Mouse (Mus musculus) kidney, postnatal 0 days (tissue): ENCODE results near the gene Wdr20. TPM values are rescaled to one million over a fixed set of nuclear protein-coding genes. Genes with fewer than 3 reads are reported as not detected.
A peak's percentile ranks its signal among the peaks of the same experiment; 100 is the strongest.
"Not testable (repeated sequence)": the region's sequence is repeated elsewhere in the genome, so short reads cannot be mapped to it uniquely, and the experiment has no call there.

Experiments
- ATAC-seq: fragments of 200-750 bp; cut with Nextera tagmentation; replicated peaks from 2 replicates; pipeline ENCODE4 v1.8.0; 2017; ENCODE audit warnings: low read depth, moderate number of reproducible peaks, moderate TSS enrichment, moderate library complexity; ENCODE audit not compliant: low FRiP score
- DNase-seq: peaks from one replicate; pipeline ENCODE4 v3.0.0-alpha.2; 2016; ENCODE audit warnings: low spot score
- H3K27ac ChIP-seq: fragments of 300-500 bp; sonication (generic); 2 replicates; pipeline ENCODE4 v1.5.1; 2014; ENCODE audit warnings: mild to moderate bottlenecking
- H3K27me3 ChIP-seq: fragments of 300-500 bp; sonication (generic); 2 replicates; pipeline ENCODE4 v1.6.1; 2014; ENCODE audit warnings: low read length, mixed read lengths; ENCODE audit not compliant: insufficient read depth
- H3K36me3 ChIP-seq: fragments of 300-500 bp; sonication (generic); 2 replicates; pipeline ENCODE4 v1.6.1; 2014; ENCODE audit warnings: low read length, mixed read lengths; ENCODE audit not compliant: insufficient read depth
- H3K4me1 ChIP-seq: fragments of 300-500 bp; sonication (generic); replicated peaks from 2 replicates; pipeline ENCODE4 v1.6.1; 2014; ENCODE audit warnings: antibody characterized with exemption, low read length, mixed read lengths; ENCODE audit not compliant: insufficient read depth
- H3K4me2 ChIP-seq: fragments of 300-500 bp; sonication (generic); 2 replicates; pipeline ENCODE4 v1.6.1; 2014; ENCODE audit warnings: mild to moderate bottlenecking, low read length, moderate library complexity, mixed read lengths
- H3K4me3 ChIP-seq: fragments of 300-500 bp; sonication (generic); replicated peaks from 2 replicates; pipeline ENCODE4 v1.5.1; 2014; ENCODE audit warnings: low read depth, low read length
- H3K9ac ChIP-seq: fragments of 300-500 bp; sonication (generic); 2 replicates; pipeline ENCODE4 v1.6.1; 2014; ENCODE audit warnings: low read depth, low read length
- H3K9me3 ChIP-seq: fragments of 300-500 bp; sonication (generic); replicated peaks from 2 replicates; pipeline ENCODE4 v1.6.1; 2016; ENCODE audit warnings: low read length, inconsistent platforms, mixed read lengths
- CTCF ChIP-seq: IDR thresholded peaks from 2 replicates; pipeline ENCODE4 v1.5.1; 2016; ENCODE audit warnings: antibody characterized with exemption, low read depth, mild to moderate bottlenecking, moderate library complexity
- WGBS: fragments of 180-500 bp; shearing (Covaris S2); extraction: QIAGEN DNeasy Blood & Tissue Kit; methylation state at CpG from one replicate; pipeline ENCODE4 v1.1.7; 2014; 5-methylcytosine and 5-hydroxymethylcytosine counted together
- polyA plus RNA-seq: library from polyadenylated mRNA; unstranded; fragments of >200 nt; fragmentation: Nextera tagmentation; extraction: Ambion mirVana; gene quantifications from 2 replicates; pipeline ENCODE4 v1.2.1, GENCODE M21; 2015

Gene Wdr20
- polyA plus RNA-seq, 1 experiment from 2014 or later: 18.6 TPM

- TF ChIP-seq CTCF: no peak
- WGBS: 93% methylated on average over 5 of the region's 5 CpGs
- Histone ChIP-seq H3K27ac (no peak overlapping the region), H3K4me1 (no peaks in the 10 kb centered on the region), H3K4me3 (no peak overlapping the region), H3K9me3 (no peaks in the 10 kb centered on the region), H3K27me3 (no peaks in the 10 kb centered on the region), H3K9ac (no peak overlapping the region), H3K36me3 (no peaks in the 10 kb centered on the region), H3K4me2 (no peak overlapping the region)
- ATAC-seq (no peak), DNase-seq (no peak)
Observed at GRCm38 (mm10) chr12:110725051-110725450, 12.7 kb upstream of the Wdr20 start.

DNA sequence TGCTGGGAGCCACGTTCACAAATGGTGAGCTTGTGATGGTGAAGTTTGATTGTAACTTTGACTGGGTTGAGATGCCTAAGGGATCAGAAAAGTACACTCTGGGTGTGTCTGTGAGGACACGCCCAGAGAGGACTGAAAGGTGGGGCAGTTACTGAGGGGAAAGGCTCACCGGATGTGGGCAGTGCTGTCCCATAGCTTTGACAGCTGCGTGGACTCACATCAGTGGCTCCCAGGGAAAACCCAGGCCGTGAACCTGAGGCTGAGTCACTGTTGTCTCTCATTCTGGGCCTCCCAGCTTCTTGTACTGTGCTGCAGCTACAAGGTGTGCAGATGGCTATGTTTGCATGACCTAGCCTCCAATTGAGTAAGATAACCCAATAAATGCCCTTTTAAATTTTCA, 12.3 kb upstream of the Wdr20 start:
- Histone ChIP-seq H3K36me3 (no peaks in the 10 kb centered on the region), H3K9me3 (no peaks in the 10 kb centered on the region), H3K9ac (no peak overlapping the region), H3K27me3 (no peaks in the 10 kb centered on the region), H3K4me3 (no peak overlapping the region), H3K4me2 (no peak overlapping the region), H3K4me1 (no peaks in the 10 kb centered on the region), H3K27ac (no peak overlapping the region)
- DNase-seq (no peak), ATAC-seq (no peak)
- 74% methylated on average over 5 of the region's 5 CpGs for WGBS
- no peak for TF ChIP-seq CTCF

GRCm38 (mm10) chr12:110726428-110726827, 11.3 kb upstream of the Wdr20 start:
- no peaks in the 10 kb centered on the region for H3K27me3 ChIP-seq
- H3K36me3 ChIP-seq: no peaks in the 10 kb centered on the region
- WGBS: 53% methylated on average over 1 of the region's 1 CpGs
- H3K27ac ChIP-seq: no peak overlapping the region
- no peak overlapping the region for H3K9ac ChIP-seq
- H3K4me2 ChIP-seq: no peak overlapping the region
- no peaks in the 10 kb centered on the region for H3K4me1 ChIP-seq
- no peaks in the 10 kb centered on the region for H3K9me3 ChIP-seq
- TF ChIP-seq CTCF: no peak
- no peak for DNase-seq
- ATAC-seq: no peak
- H3K4me3 ChIP-seq: no peak overlapping the region

DNA sequence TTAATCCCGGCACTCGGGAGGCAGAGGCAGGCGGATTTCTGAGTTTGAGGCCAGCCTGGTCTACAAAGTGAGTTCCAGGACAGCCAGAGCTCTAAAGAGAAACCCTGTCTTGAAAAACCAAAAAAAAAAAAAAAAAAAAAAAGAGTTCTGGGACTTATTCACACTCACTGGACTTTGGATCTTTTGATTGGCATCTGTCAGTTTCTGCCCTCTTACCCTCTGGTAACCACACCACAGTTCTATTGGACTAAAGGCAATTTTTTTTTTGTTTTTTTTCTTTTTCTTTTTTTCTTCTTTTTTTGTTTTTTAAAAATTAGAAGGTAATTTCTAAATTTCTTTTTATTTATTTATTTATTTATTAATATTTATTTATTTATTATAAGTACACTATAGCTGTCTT, 4.5 kb upstream of the Wdr20 start:
- WGBS: 95% methylated on average over 3 of the region's 3 CpGs
- not testable (repeated sequence) for DNase-seq, H3K9me3 ChIP-seq

GRCm38 (mm10) chr12:110736641-110737040, 1.1 kb upstream of the Wdr20 start:
- Histone ChIP-seq H3K9ac (peak overlapping the region; percentile 53; the same call in 1 of the 2 replicates), H3K4me3 (peak overlapping the region; percentile 98), H3K27me3 (no peaks in the 10 kb centered on the region), H3K4me1 (peaks cover 12% of the 10 kb centered on the region; the same call in 1 of the 2 replicates), H3K4me2 (peak overlapping the region; percentile 86), H3K36me3 (no peaks in the 10 kb centered on the region), H3K9me3 (no peaks in the 10 kb centered on the region), H3K27ac (no peak overlapping the region)
- ATAC-seq (no peak), DNase-seq (peak; percentile 74)
- whole genome bisulfite sequencing: 5% methylated on average over 4 of the region's 4 CpGs
- TF ChIP-seq CTCF: 0 out of 2 replicates have a peak, but pooled peaks have one; percentile 13

More for the DNA sequence above, 4.5 kb upstream of the Wdr20 start:
- ATAC-seq, H3K4me2 ChIP-seq, H3K27me3 ChIP-seq, H3K36me3 ChIP-seq, H3K4me3 ChIP-seq, H3K27ac ChIP-seq, H3K9ac ChIP-seq, H3K4me1 ChIP-seq: not testable (repeated sequence)

GRCm38 (mm10) chr12:110738158-110738921, 596 bp downstream of the Wdr20 start:
- H3K27me3 ChIP-seq: no peaks in the 10 kb centered on the region
- no peaks in the 10 kb centered on the region for H3K9me3 ChIP-seq
- DNase-seq (peak; percentile 14), ATAC-seq (peak; percentile 61)
- peak overlapping the region; percentile 88 for H3K27ac ChIP-seq
- WGBS: under 1% methylated on average over 67 of the region's 72 CpGs
- H3K9ac ChIP-seq: peak overlapping the region; percentile 98
- peak overlapping the region; percentile 98 for H3K4me3 ChIP-seq
- H3K36me3 ChIP-seq: no peaks in the 10 kb centered on the region
- H3K4me2 ChIP-seq: peak overlapping the region; percentile 86
- H3K4me1 ChIP-seq: peaks cover 12% of the 10 kb centered on the region; the same call in 1 of the 2 replicates
- no peak for TF ChIP-seq CTCF
